Mouse (Mus musculus) left cerebral cortex, adult 2 months (tissue): ENCODE measurements around the gene Palld. TPM values are rescaled to one million over a fixed set of nuclear protein-coding genes. Genes with fewer than 3 reads are reported as not detected.

Source experiments
- DNase-seq, 2 experiments: peaks; one replicate each; pipeline ENCODE4 v3.0.0; 2021 to 2022; ENCODE audit warnings: low spot score in 2 of 2, mixed read lengths in 1 of 2; ENCODE audit errors: extremely low spot score in 1 of 2
- H3K27ac ChIP-seq: fragments of 200-600 bp; 2 replicates; pipeline ENCODE4 v1.8.1; 2022
- H3K4me3 ChIP-seq: fragments of 200-600 bp; 2 replicates; pipeline ENCODE4 v1.8.1; 2022
- CTCF ChIP-seq: fragments of 200-600 bp; IDR thresholded peaks from 2 replicates; pipeline ENCODE4 v1.8.1; 2022; ENCODE audit warnings: antibody characterized with exemption, mild to moderate bottlenecking, moderate library complexity
- intact Hi-C: fragments of 180-260 bp; cut with DNase I; formaldehyde crosslinking; loops from one replicate; pipeline ENCODE4 v1.15.1; 2025
- total RNA-seq, 2 experiments: library from RNA; stranded (reverse); gene quantifications; 2 replicates each; pipeline ENCODE4 v1.2.3; 2021

Gene Palld
- total RNA-seq, 2 experiments from 2014 or later: 4.1 to 4.9 TPM

DNA sequence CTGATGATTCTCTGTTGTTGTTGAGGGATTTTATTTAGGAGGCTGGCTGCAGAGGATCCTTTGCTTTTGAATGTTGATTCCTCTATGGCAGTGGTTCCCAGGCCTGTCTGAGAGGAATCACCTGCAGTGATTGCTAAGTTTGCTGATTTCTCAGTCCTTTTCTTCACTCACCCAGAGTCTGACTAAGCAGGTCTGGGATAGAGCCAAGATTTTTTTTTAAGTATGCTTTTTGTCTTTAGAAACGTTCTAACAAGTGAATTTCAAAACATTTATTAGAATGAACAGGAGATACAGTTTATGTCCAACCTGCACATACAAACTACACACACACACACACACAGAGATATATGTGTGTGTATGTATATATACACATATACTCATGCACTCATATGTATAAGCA is 211.1 kb downstream of the Palld start:
- DNase-seq: no peak
- Histone ChIP-seq H3K27ac (no peak overlapping the region), H3K4me3 (no peak overlapping the region)
- intact Hi-C loops: no loop called here
- no peak for TF ChIP-seq CTCF

DNA sequence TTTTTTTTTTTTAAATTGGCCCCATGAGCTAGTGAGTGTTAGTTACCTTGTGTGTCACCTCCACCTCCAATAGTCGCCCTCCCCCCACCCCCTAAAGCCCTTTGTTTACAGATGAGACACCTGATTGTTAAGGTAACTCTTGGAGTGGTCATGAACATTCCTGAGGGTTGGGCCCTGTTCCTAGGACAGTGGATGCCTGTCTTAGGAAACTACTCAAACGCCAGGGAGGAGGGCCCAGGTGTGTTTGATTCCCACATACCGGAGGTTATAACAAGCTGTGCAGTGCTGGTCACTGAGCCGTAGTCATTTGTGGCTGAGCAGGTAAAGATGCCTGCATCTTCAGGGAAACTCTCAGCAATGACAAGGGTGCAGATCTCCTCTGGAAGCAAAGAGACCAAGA is 215.4 kb downstream of the Palld start:
- no peak for DNase-seq
- Histone ChIP-seq H3K27ac (no peak overlapping the region), H3K4me3 (no peak overlapping the region)
- no peak for TF ChIP-seq CTCF
- intact Hi-C loops: loop anchor here (5.0 kb wide), 1 partner anchor 150 kb away; no protein-coding TSS in a partner anchor

DNA sequence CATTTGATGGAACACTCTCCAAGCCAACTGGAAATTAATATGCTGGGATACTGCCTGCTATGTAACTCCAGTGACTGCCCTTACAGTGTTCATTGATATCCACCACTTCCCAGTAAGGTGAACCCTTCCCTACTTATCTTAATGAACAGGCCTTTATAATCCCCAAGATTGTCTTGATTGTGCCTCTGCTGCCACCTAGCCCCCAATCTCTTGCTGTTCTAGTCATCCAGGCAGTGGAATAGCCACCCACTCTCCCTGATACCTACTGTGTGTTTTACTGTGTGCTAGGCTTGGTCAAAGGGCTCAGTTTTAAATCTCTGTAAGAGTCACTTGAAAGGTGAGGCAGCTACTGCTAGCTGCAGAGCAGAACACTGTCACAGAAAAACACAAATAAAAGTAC is 216.2 kb downstream of the Palld start:
- no peak for DNase-seq
- H3K27ac ChIP-seq: no peak overlapping the region
- H3K4me3 ChIP-seq: no peak overlapping the region
- intact Hi-C loops: loop anchor here (5.0 kb wide), 1 partner anchor 149 kb away; no protein-coding TSS in a partner anchor
- peak; percentile 33 for TF ChIP-seq CTCF

DNA sequence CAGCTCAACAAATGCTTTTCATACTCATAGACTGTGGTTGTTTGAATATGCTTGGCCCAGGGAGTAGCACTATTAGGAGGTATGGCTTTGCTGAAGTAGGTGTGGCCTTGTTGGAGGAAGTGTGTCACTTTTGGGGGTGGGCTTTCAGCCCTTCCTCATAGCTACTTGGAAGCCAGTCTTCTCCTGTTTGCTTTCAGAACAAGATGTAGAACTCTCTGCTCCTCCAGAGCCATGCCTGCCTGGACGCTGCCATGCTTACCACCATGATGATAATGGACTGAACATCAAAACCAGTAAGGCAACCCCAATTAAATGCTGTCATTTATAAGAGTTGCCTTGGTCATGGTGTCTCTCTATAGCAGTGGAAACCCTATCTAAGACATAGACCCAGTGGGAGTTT is 217.2 kb downstream of the Palld start:
- intact Hi-C loops: loop anchor here (5.0 kb wide), 1 partner anchor 148 kb away; no protein-coding TSS in a partner anchor
- Histone ChIP-seq H3K27ac (no peak overlapping the region), H3K4me3 (no peak overlapping the region)
- DNase-seq: no peak
- no peak for TF ChIP-seq CTCF

DNA sequence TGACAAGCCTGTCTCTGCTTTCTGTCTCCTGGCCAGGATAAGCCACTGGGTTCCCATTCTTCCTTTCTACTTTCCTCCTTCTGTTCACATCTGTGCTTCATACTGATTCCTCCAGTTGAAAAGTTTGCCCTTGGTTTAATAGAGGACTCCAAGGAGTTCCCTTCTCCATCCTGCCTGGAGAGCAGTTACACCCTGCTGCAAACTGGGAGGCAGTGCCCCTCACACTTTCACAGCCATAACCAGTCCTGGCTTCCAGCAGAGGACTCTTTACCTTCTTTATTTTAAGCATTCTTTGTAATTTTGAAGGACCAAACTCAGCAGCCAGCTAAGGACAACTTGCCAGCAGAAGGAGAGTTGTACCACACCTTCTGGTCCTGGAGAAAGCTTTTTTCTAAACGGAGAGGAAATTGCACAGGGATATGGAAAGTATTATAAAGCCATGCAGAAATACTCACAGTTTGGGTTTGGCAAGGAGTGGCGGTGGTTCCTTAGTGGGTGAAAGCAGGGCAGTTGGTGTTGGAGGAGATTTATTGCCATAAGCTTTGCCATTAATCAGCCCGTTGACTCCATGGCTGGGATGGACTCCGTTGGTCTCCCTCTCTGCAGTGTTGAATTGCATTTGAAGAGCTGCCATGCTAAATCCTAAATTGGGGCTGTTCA is 218.1 kb downstream of the Palld start:
- Histone ChIP-seq H3K27ac (no peak overlapping the region), H3K4me3 (no peak overlapping the region)
- no peak for DNase-seq
- intact Hi-C loops: no loop called here
- no peak for TF ChIP-seq CTCF

DNA sequence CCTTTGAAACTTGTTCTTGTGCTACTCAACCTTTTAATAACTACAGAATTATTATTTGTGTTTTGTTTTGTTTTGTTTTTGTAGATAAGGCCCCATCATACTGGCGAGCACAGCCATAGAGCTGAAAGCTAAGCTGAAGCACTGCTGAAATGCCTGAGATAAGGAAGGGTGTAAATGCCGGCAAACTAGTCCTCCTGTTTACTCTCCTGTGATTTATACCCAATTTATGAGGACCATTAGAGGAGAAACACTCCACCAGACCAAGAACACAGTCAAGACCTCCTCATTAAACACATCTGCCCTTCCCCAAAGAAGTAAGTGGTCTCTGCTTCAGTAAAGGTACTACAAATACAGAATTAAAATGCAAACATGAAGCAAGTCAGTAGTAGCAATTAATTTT is 219.6 kb downstream of the Palld start:
- Histone ChIP-seq H3K27ac (no peak overlapping the region), H3K4me3 (no peak overlapping the region)
- no peak for DNase-seq
- intact Hi-C loops: no loop called here
- TF ChIP-seq CTCF: no peak

DNA sequence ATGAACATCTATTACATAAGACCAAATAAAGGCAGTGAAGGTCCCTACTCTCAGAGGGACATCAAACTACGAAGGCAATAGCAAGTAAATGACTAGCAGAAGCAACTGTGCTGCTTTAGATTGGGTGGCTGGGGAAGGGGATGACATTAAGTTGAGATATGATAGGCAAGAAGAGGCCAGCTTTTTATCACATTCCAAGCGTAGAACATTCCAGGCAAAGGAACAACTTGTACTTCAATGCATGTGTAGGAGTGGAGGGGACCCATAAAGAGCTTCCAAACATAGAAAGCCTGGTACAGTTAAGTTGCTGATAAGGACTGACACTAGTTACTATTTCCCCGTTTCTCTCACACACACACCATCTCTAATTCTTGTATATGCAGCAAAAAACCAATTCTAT is 221.3 kb downstream of the Palld start:
- Histone ChIP-seq H3K4me3 (no peak overlapping the region), H3K27ac (no peak overlapping the region)
- TF ChIP-seq CTCF: no peak
- intact Hi-C loops: no loop called here
- no peak for DNase-seq

DNA sequence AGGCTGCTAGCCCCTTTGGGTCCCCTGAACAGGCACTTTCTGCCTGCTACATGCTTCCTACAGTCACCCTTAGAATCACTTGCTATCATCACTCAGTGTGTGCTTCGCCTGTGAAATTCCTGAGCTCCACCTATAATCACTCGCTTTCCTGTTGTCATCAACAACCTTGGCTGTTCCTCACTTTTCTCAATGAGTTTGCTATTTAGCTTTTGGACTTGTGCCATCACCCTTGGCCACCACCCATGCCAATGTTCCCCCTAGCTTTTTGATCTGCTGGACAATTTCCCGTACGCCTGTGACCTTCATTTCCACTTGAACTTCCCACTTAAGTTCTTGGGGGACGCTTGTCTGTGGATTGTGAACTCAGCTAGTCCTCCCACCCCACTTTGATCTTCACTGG is 225.3 kb downstream of the Palld start:
- intact Hi-C loops: no loop called here
- no peak overlapping the region for H3K4me3 ChIP-seq
- H3K27ac ChIP-seq: no peak overlapping the region
- no peak for TF ChIP-seq CTCF
- no peak for DNase-seq

DNA sequence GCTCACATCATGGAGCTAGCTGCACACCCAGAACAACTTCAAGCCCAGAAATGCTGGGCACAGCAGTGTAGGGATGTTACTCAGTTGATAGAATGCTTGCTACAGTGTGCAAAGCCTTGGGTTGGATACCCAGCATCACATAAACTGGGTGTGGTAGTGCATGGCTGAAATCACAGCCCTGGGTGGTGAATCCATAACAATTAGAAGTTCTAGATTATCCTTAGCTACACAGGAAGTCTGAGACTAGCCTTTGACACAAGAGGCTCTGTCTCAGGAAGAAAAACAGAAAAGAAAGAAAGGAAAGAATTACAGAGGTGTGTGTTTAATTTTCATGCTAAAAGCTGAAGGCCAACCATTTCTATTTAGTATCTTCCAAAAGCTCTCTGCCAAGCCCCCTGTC is 231.3 kb downstream of the Palld start:
- H3K27ac ChIP-seq: no peak overlapping the region
- no peak overlapping the region for H3K4me3 ChIP-seq
- intact Hi-C loops: no loop called here
- no peak for TF ChIP-seq CTCF
- DNase-seq: no peak

DNA sequence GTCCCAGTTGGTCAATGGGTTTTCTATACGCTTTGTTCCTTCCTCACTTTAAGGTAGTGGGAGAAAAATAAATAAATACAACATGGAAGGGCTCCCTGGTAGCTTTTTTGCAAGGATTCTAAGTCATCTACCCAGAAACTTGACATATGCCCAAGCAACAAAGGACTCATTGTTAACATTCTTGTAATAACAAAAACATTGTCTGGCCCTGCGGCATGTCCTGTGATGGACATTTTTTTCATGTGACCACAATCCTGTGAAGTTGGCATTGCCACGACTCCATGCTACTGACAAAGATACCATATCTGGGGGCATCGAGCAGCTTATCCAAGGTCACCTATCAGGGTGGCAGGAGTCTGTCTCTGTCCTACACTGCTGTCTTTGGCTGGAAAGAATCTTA is 232.1 kb downstream of the Palld start:
- intact Hi-C loops: no loop called here
- no peak overlapping the region for H3K4me3 ChIP-seq
- TF ChIP-seq CTCF: no peak
- DNase-seq: no peak
- no peak overlapping the region for H3K27ac ChIP-seq

DNA sequence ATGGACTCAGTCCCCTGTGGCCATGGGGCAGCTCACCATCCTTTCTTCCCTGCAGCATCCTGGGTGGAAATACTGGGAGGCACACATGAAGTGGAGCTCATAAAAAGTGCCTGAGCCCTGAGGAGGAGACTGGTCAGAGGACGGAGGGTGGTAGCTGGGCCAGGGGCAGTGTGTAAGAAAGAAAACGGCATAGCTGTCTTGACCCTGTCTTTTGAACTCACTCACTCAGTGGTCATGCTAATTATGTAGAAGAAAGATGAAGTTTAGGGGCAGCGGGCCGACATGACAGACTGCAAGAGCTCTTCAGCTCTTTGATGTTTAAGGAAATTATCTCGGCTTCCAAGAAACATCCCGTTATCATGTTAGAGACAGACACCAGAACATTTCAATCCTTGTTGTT is 235.6 kb downstream of the Palld start:
- TF ChIP-seq CTCF: no peak

DNA sequence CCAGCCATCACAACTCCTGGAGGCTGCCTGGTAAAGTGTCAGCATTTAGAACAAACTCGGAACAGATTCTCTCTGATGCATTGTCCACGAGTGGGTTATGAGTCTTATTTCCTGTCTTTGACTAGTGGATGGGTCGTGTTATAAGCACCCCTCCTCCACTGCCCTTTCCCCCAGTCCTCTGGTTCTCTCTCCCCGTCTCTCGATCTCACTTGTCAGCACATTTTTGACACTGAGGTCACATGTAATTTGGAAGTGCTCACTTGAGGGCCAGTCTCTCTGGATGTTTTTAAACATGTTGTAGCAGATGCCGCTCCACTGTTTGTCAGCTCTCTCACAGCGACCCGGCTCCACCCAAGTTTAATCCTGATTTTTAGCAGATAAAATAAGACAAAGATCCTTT is 237.5 kb downstream of the Palld start:
- DNase-seq: no peak
- intact Hi-C loops: no loop called here
- H3K27ac ChIP-seq: no peak overlapping the region
- TF ChIP-seq CTCF: no peak
- H3K4me3 ChIP-seq: no peak overlapping the region

More for the DNA sequence above, 235.6 kb downstream of the Palld start:
- intact Hi-C loops: no loop called here
- H3K4me3 ChIP-seq: no peak overlapping the region
- DNase-seq: no peak
- no peak overlapping the region for H3K27ac ChIP-seq

DNA sequence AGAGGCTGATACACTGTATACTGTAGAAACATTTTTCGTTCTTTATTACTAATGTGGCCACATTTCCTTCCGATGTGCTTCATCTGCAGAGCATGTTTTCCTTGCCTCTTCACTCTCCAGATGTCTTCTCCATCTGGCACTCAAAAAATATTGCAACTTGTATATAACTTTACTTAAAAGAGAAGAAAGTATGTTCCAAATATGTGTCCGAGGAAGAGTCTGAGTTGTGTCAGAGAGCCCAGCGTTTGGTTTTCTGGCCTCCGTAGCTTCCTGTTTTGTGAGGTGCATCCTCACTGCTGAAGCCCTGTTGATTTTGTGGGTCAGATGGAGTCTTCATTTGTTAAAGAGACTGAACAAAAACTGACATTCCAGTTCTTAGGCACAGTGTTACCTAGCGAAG is 238.3 kb downstream of the Palld start:
- DNase-seq: no peak

DNA sequence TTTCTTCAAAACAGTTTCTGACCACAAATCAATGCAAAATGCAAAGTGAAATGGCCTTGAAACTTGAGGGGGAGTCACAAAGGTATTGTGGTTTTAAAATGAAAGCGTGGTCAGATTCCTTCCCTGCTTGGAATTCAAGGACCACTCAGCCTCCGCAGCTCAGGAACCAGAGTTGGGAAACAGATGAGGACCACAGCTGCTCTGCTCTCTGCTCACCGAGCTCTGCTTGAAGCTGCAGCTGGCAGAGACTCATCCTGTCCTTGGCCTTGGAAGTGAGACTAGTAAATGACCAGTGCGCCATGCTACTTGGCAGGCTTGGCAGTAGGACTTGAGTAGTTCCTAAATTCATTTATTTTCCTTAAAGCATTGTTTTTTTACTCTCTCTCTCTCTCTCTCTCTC is 239.7 kb downstream of the Palld start:
- DNase-seq: no peak
- H3K4me3 ChIP-seq: no peak overlapping the region
- intact Hi-C loops: no loop called here
- H3K27ac ChIP-seq: no peak overlapping the region
- TF ChIP-seq CTCF: no peak

More for the DNA sequence above, 238.3 kb downstream of the Palld start:
- Histone ChIP-seq H3K4me3 (no peak overlapping the region), H3K27ac (no peak overlapping the region)
- TF ChIP-seq CTCF: no peak
- intact Hi-C loops: no loop called here
